Mouse (Mus musculus): ENCODE data around the gene Ndufa11.
A peak's percentile ranks its signal among the peaks of the same experiment; 100 is the strongest.

DNA sequence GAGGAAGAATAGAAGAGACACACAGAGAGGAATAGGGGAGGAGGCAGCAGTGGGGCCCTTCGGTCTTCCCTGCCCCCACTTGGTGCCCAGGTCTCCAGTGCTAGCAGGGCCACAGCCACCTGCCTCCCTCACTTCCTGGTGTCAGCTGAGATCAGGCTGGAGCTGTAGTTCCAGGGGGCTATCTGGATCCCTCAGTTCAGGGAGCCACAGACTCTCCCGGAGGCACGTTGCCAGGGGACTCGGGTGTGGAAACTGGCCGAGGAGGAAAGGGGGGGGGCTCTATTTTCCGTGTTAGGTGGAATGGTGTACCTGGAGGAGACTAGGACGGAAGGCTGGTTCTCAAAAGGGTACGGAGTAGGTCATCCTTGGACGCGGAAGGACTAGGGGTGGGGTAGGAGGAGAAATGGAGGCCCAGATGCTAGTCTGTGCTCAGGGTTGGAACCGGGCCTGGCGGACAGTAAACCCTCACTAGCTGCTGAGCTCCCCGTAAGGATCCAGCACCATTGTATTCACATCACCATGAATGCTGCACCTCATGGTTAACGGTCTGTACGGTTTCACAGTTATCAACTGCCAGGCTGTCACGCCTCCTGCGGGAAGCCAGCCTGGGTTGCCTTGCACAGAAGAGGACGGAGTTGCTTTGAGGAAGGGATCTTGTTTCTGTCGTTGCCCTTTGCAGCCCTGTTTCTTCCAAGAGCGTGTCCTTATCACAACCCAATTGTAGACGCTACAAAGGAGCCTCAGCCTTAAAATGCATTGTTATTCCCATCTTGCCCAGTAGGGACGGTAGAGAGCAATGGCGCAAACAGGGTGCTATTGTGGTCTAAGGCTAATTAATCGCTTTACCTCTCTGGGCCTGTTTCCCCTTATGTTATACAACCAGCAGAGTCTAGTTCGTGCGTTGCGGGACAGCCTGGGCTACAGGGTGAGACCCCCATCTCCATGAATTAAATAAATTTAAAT lies 45.5 kb downstream of the Ndufa11 start:
- TF ChIP-seq CTCF (IDR thresholded peaks at IDR 0.05) (peak; percentile 100), EP300 (IDR thresholded peaks at IDR 0.05) (no peak)

Measured in lung, postnatal 0 days (tissue).